Mouse (Mus musculus) brain, embryonic 14.5 days (tissue): ENCODE data around the gene Bola2.

ENCODE experiments used
- CTCF ChIP-seq: fragments of 200-500 bp; IDR thresholded peaks from 2 replicates; pipeline ENCODE4 v1.5.1; 2012; ENCODE audit warnings: inconsistent platforms, mild to moderate bottlenecking, moderate library complexity, borderline replicate concordance; ENCODE audit not compliant: insufficient read depth, insufficient read length; ENCODE audit errors: extremely low read depth
- POLR2A ChIP-seq: fragments of 200-500 bp; IDR thresholded peaks from 2 replicates; pipeline ENCODE4 v1.6.1; 2012; ENCODE audit warnings: mild to moderate bottlenecking, inconsistent platforms, borderline replicate concordance; ENCODE audit not compliant: poor library complexity, insufficient read depth, insufficient read length, severe bottlenecking; ENCODE audit errors: extremely low read depth

- TF ChIP-seq CTCF, result no peak
- no peak for TF ChIP-seq POLR2A
Observed at GRCm38 (mm10) chr7:126690737-126691136, 4.5 kb upstream of the Bola2 start.
